Mouse (Mus musculus) hindbrain, embryonic 16.5 days (tissue): ENCODE measurements around the gene Ikzf1. TPM values are rescaled to one million over a fixed set of nuclear protein-coding genes. Genes with fewer than 3 reads are reported as not detected.

Source experiments
- ATAC-seq: fragments of 200-750 bp; cut with Nextera tagmentation; 2 replicates; pipeline ENCODE4 v1.8.0; 2017; ENCODE audit warnings: moderate TSS enrichment, moderate library complexity
- H3K27ac ChIP-seq: fragments of 300-500 bp; sonication (generic); 2 replicates; pipeline ENCODE4 v1.5.1; 2014; ENCODE audit warnings: low read depth, mild to moderate bottlenecking, control low read depth, low read length, moderate library complexity
- H3K27me3 ChIP-seq: fragments of 300-500 bp; sonication (generic); replicated peaks from 2 replicates; pipeline ENCODE4 v1.6.1; 2014; ENCODE audit warnings: low read length; ENCODE audit not compliant: control insufficient read depth, insufficient read depth
- H3K36me3 ChIP-seq: fragments of 300-500 bp; sonication (generic); 2 replicates; pipeline ENCODE4 v1.6.1; 2014; ENCODE audit warnings: mild to moderate bottlenecking, low read length, moderate library complexity, mixed read lengths; ENCODE audit not compliant: control insufficient read depth, insufficient read depth
- H3K4me1 ChIP-seq: fragments of 300-500 bp; sonication (generic); 2 replicates; pipeline ENCODE4 v1.6.1; 2014; ENCODE audit warnings: low read depth, low read length; ENCODE audit not compliant: control insufficient read depth, insufficient read depth
- H3K4me2 ChIP-seq: fragments of 300-500 bp; sonication (generic); 2 replicates; pipeline ENCODE4 v1.6.1; 2014; ENCODE audit warnings: mild to moderate bottlenecking, low read length, control low read depth, moderate library complexity
- H3K4me3 ChIP-seq: fragments of 300-500 bp; sonication (generic); 2 replicates; pipeline ENCODE4 v1.5.1; 2014; ENCODE audit warnings: mild to moderate bottlenecking, low read length, control low read depth, moderate library complexity
- H3K9ac ChIP-seq: fragments of 300-500 bp; sonication (generic); 2 replicates; pipeline ENCODE4 v1.6.1; 2014; ENCODE audit warnings: low read depth, mild to moderate bottlenecking, control low read depth, low read length, moderate library complexity
- H3K9me3 ChIP-seq: fragments of 300-500 bp; sonication (generic); 2 replicates; pipeline ENCODE4 v1.6.1; 2014; ENCODE audit warnings: mild to moderate bottlenecking, low read length, moderate library complexity; ENCODE audit not compliant: control insufficient read depth
- WGBS: fragments of 180-500 bp; shearing (Covaris S2); extraction: QIAGEN DNeasy Blood & Tissue Kit; methylation state at CpG from one replicate; pipeline ENCODE4 v1.1.7; 2014; 5-methylcytosine and 5-hydroxymethylcytosine counted together
- polyA plus RNA-seq: library from polyadenylated mRNA; unstranded; fragments of >200 nt; fragmentation: Nextera tagmentation; extraction: Ambion mirVana; gene quantifications from 2 replicates; pipeline ENCODE4 v1.2.1, GENCODE M21; 2015

The Ikzf1 gene
- polyA plus RNA-seq, 1 experiment from 2014 or later = 1.3 TPM

GRCm38 (mm10) chr11:11777796-11778195, 93.0 kb downstream of the Ikzf1 start:
- ATAC-seq = no peak
- no peak overlapping the region for H3K4me2 ChIP-seq
- H3K9ac ChIP-seq = no peak overlapping the region
- H3K27me3 ChIP-seq = no peaks in the 10 kb centered on the region
- H3K4me1 ChIP-seq = no peaks in the 10 kb centered on the region
- no peaks in the 10 kb centered on the region for H3K36me3 ChIP-seq
- no peaks in the 10 kb centered on the region for H3K9me3 ChIP-seq
- 92% methylated on average over 2 of the region's 2 CpGs for WGBS
- H3K4me3 ChIP-seq = no peak overlapping the region
- no peak overlapping the region for H3K27ac ChIP-seq

DNA sequence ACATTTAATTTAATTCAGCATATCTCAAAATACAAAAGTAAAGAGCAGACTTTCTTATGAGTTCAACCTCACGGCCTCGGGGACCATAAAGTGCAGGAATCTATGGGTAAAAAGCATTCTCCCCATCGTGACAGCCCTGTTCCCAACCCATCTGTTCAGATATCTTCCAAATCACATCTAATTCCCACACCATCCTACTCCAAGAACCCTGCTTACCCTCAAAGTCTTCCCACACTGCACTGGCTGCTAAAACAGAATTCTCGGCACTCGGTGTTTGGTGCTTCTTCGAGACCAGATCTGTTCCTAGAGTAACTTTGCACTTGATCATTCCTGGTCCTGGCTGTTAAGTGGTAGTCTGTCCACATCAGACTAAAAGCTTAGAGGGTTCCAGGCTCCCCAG, 93.5 kb downstream of the Ikzf1 start:
- Histone ChIP-seq H3K36me3 (no peaks in the 10 kb centered on the region), H3K27ac (no peak overlapping the region), H3K9ac (no peak overlapping the region), H3K4me1 (no peaks in the 10 kb centered on the region), H3K27me3 (no peaks in the 10 kb centered on the region), H3K9me3 (no peaks in the 10 kb centered on the region), H3K4me2 (no peak overlapping the region), H3K4me3 (no peak overlapping the region)
- WGBS = 93% methylated on average over 6 of the region's 6 CpGs
- ATAC-seq = no peak

- Histone ChIP-seq H3K4me2 (no peak overlapping the region), H3K4me1 (no peaks in the 10 kb centered on the region), H3K9me3 (no peaks in the 10 kb centered on the region), H3K4me3 (no peak overlapping the region), H3K9ac (no peak overlapping the region), H3K36me3 (no peaks in the 10 kb centered on the region), H3K27ac (no peak overlapping the region), H3K27me3 (no peaks in the 10 kb centered on the region)
- 84% methylated on average over 8 of the region's 8 CpGs for WGBS
- ATAC-seq = no peak
These were observed 96.9 kb downstream of the Ikzf1 start for GRCm38 (mm10) chr11:11781728-11782127.

DNA sequence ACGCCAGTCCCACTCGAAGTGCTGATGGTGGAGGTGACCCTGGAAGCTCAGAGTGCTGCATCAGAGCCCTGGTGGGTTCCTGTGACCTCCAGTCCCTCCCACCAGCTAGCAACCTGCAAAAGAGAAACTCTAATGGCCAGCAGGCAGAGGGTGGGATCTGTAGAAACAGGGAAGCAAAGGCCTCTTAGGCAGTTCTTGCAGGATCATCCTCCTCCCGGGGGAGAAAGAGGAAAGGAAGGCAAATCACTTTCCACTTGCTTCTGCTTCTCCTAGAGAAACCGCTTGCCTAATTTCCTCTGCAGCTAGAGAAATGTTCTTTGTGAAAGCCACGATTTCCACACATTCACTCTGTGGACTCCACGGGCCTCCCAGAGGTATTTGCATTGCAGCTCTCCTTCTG, 100.7 kb downstream of the Ikzf1 start:
- no peak for ATAC-seq
- Histone ChIP-seq H3K9ac (no peak overlapping the region), H3K9me3 (no peaks in the 10 kb centered on the region), H3K27me3 (no peaks in the 10 kb centered on the region), H3K4me2 (no peak overlapping the region), H3K27ac (no peak overlapping the region), H3K4me1 (no peaks in the 10 kb centered on the region), H3K4me3 (no peak overlapping the region), H3K36me3 (no peaks in the 10 kb centered on the region)
- WGBS = 68% methylated on average over 6 of the region's 6 CpGs

DNA sequence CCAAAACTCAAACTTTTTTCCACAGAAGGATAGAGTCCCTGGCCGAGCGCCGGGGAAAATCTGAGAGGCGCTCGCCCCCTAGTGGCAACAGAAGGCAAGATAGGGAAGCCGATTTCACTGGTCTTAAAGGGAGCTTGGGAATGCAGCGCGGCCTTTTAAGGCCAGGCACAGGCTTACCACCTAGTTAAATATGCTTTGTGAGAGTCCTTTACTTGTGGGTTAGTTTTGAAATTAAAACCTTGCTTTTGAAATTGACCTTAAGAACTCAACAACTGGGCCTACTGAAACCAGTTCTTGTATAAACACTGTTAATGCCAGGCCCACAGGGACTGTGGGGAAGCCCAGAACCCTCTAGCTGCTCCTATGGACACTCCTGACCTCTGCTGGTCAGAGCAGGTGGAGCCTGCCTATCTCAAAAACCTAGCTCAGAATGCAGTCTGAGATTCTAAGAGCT, 103.7 kb downstream of the Ikzf1 start:
- peak overlapping the region; percentile 49 for H3K4me2 ChIP-seq
- no peaks in the 10 kb centered on the region for H3K9me3 ChIP-seq
- no peak overlapping the region for H3K27ac ChIP-seq
- no peaks in the 10 kb centered on the region for H3K4me1 ChIP-seq
- H3K4me3 ChIP-seq = peak overlapping the region; percentile 20; the same call in 1 of the 2 replicates
- WGBS = 1% methylated on average over 8 of the region's 8 CpGs
- H3K9ac ChIP-seq = no peak overlapping the region
- ATAC-seq = peak; percentile 98
- no peaks in the 10 kb centered on the region for H3K27me3 ChIP-seq
- H3K36me3 ChIP-seq = no peaks in the 10 kb centered on the region

DNA sequence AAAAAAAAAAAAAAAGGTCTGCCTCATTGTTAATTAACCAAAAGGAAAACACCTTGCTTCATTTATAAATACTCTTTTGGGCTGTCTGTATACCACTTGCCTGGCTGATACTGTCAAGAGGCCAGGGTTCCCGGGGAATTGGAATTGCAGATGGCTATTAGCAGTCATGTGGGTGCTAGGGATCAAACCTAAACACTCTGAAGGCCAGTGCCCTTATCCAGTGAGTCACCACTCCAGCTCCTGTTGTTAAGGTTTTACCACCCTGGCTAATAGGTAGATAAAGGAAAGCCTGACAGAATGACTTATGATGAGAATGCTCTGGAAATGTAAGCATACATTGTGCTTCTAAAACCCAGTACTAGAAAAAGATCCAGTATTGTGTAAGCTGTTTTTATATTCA, 109.8 kb downstream of the Ikzf1 start:
- 88% methylated on average over 1 of the region's 1 CpGs for WGBS
- Histone ChIP-seq H3K9me3 (no peaks in the 10 kb centered on the region), H3K9ac (no peak overlapping the region), H3K4me3 (no peak overlapping the region), H3K4me1 (no peaks in the 10 kb centered on the region), H3K36me3 (no peaks in the 10 kb centered on the region), H3K27ac (no peak overlapping the region), H3K4me2 (no peak overlapping the region), H3K27me3 (no peaks in the 10 kb centered on the region)
- no peak for ATAC-seq

GRCm38 (mm10) chr11:11798690-11799089, 113.9 kb downstream of the Ikzf1 start:
- H3K9me3 ChIP-seq = no peaks in the 10 kb centered on the region
- 92% methylated on average over 1 of the region's 1 CpGs for WGBS
- H3K9ac ChIP-seq = no peak overlapping the region
- no peak overlapping the region for H3K27ac ChIP-seq
- H3K4me1 ChIP-seq = no peaks in the 10 kb centered on the region
- H3K4me3 ChIP-seq = no peak overlapping the region
- no peak for ATAC-seq
- no peaks in the 10 kb centered on the region for H3K27me3 ChIP-seq
- no peak overlapping the region for H3K4me2 ChIP-seq
- 0 out of 2 replicates have a peak, but pooled peaks cover 3% of the 10 kb centered on the region for H3K36me3 ChIP-seq

- Histone ChIP-seq H3K27ac (no peak overlapping the region), H3K27me3 (no peaks in the 10 kb centered on the region), H3K4me2 (no peak overlapping the region), H3K4me1 (no peaks in the 10 kb centered on the region), H3K36me3 (0 out of 2 replicates have a peak, but pooled peaks cover 3% of the 10 kb centered on the region), H3K9me3 (no peaks in the 10 kb centered on the region), H3K4me3 (no peak overlapping the region), H3K9ac (no peak overlapping the region)
- ATAC-seq = no peak
- WGBS = 96% methylated on average over 3 of the region's 3 CpGs
These were observed 115.5 kb downstream of the Ikzf1 start for GRCm38 (mm10) chr11:11800304-11800703.

DNA sequence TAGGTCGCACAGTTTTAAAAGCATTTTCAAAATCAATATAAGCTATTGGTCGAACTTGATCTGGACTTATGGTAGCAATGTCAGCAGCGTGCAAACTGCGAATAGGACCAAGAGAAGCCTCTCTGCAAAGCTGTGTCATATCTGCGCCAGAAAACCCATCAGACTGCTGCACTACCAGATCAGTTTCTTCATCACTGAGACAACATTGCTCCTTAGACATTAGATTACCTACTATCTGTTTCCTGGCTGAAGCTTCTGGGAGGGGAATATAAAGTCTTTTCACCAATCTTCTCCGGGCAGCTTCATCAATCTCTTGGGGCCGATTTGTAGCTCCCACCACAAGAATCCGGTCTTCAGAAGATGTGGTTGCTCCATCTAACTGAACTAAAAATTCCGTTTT, 116.3 kb downstream of the Ikzf1 start:
- Histone ChIP-seq H3K4me1 (no peaks in the 10 kb centered on the region), H3K27ac (no peak overlapping the region), H3K4me2 (no peak overlapping the region), H3K27me3 (no peaks in the 10 kb centered on the region), H3K36me3 (0 out of 2 replicates have a peak, but pooled peaks cover 3% of the 10 kb centered on the region), H3K9ac (no peak overlapping the region), H3K9me3 (no peaks in the 10 kb centered on the region), H3K4me3 (no peak overlapping the region)
- ATAC-seq = no peak
- 95% methylated on average over 9 of the region's 9 CpGs for WGBS

DNA sequence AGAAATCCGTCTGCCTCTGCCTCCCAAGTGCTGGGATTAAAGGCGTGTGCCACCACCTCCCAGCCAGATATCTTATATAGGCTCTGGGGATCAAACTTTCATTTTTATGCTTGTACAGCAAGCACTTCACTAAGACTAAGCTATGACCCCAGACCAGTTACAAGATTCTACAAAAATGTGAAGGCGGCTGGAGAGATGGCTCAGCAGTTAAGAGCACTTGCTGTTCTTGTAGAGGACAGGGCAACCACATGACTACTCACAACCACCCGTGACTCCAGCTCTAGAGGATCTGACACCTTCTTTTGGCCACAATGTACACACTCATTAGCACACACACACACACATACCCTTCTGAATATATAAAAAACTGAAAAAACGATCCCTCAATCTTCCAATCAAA, 119.6 kb downstream of the Ikzf1 start:
- Histone ChIP-seq H3K9ac (no peak overlapping the region), H3K9me3 (no peaks in the 10 kb centered on the region), H3K4me2 (no peak overlapping the region), H3K27ac (no peak overlapping the region), H3K4me1 (peaks cover 4% of the 10 kb centered on the region), H3K36me3 (0 out of 2 replicates have a peak, but pooled peaks cover 3% of the 10 kb centered on the region), H3K27me3 (no peaks in the 10 kb centered on the region), H3K4me3 (no peak overlapping the region)
- ATAC-seq = no peak
- 91% methylated on average over 5 of the region's 5 CpGs for WGBS
